Mouse (Mus musculus): Measurements from ENCODE around the gene Tbca.

Gene Tbca

GRCm38 (mm10) chr13:94876286-94877210 is 87.8 kb downstream of the Tbca start:
- in situ Hi-C loops (cut with MboI, MseI) = loop anchor here in 1 of 2 experiments (10.0 kb wide), 1 partner anchor 1478 kb away; no protein-coding TSS in a partner anchor

- in situ Hi-C loops (cut with MboI, MseI) = loop anchor here in 1 of 2 experiments (10.0 kb wide), 1 partner anchor 1478 kb away; no protein-coding TSS in a partner anchor
These were observed 88.5 kb downstream of the Tbca start for GRCm38 (mm10) chr13:94877211-94877590.

- in situ Hi-C loops (cut with MboI, MseI) = loop anchor here in 1 of 2 experiments (10.0 kb wide), 1 partner anchor 1477 kb away; no protein-coding TSS in a partner anchor
These were observed 89.5 kb downstream of the Tbca start for GRCm38 (mm10) chr13:94877991-94878745.

GRCm38 (mm10) chr13:94881201-94881600 is 92.5 kb downstream of the Tbca start:
- in situ Hi-C loops (cut with MboI, MseI) = no loop called here

GRCm38 (mm10) chr13:94882221-94882620 is 93.5 kb downstream of the Tbca start:
- in situ Hi-C loops (cut with MboI, MseI) = no loop called here

- in situ Hi-C loops (cut with MboI, MseI) = no loop called here
These were observed 94.0 kb downstream of the Tbca start for GRCm38 (mm10) chr13:94882711-94883145.

GRCm38 (mm10) chr13:94883163-94883965 is 94.7 kb downstream of the Tbca start:
- in situ Hi-C loops (cut with MboI, MseI) = no loop called here

- in situ Hi-C loops (cut with MboI, MseI) = no loop called here
These were observed 95.6 kb downstream of the Tbca start for GRCm38 (mm10) chr13:94883966-94884960.

- in situ Hi-C loops (cut with MboI, MseI) = no loop called here
These were observed 96.9 kb downstream of the Tbca start for GRCm38 (mm10) chr13:94885291-94886235.

Measured in T-helper 17 cell (primary cell).